Mouse (Mus musculus): ENCODE data around the gene Alk.
A peak's percentile ranks its signal among the peaks of the same experiment; 100 is the strongest.

Gene Alk

GRCm38 (mm10) chr17:72144946-72145598 lies 459.4 kb downstream of the Alk start:
- DNase-seq (ENCODE audit: low spot score in 2 of 2) = no peak

DNA sequence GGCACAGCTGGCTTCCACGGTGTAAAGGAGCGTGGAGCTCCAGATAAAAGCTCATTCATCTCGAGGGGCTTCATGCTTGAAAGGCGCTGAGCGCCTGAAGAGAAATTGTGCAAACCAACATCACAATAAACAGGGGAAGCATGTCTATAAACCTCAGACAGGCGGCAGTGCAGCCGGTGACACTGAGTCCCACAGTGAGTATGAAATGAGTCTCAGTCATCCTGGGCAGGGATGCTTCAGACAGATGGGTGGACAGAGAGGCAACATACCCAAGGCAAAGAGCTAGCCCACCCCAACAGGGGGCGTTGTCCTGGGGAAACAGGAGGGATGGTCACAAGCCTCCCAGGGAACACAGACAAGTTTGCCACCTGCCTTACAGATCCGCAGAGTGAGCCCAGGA lies 460.0 kb downstream of the Alk start:
- DNase-seq (ENCODE audit: low spot score in 2 of 2) = no peak

DNA sequence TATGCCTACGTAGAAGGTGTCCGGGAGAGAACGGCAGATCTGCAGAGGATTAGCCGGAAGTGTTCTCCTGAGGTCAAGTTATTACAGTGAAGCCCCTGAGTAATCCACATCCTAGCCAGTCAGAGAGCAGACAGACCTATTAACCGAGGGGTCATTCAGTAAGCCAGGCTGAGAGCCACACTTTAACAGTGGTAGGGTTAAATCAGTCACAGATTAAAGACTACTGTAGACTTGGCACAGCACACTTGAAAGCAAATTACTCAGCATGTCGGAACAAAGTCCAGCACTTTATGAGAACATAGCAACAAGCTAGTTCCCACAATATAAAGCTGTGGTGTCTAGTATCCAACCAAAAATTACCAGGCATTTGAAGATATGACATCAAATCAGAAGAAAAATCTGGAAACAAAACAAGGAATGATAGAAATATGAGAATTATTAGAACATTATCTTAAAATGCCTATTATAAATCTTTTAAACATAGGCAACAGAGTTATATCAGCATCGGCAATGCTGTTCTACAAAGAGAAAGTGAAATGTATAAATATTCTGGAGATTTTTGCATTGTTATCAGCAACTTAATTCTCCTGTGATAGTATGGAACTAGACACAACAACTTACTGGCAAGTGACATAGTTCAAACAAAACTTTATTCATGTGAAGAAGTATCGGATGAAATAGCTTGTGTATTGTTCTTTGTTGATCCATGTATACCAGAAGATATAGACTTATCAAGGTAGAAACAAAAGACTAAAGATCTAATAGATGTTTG lies 472.1 kb downstream of the Alk start:
- no peak for DNase-seq (ENCODE audit: low spot score in 2 of 2)

DNA sequence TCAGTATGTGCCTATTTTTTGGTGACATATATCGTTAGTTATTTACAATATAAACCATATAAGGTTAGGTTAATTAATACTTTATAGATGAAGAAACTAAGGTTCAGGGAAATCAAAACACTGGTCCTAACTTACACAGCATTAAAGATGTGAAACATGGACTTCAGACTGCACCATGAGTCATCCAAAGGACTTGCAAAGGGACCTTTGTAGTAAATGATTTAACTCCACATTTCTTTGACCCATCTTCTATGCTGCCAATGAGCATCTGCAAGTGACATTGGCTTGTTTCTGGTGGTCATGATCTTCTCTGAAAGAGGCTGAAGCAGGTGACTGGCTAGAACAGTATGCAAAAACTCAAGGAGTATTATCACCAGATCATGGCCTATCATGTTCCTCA lies 482.8 kb downstream of the Alk start:
- DNase-seq (ENCODE audit: low spot score in 2 of 2) = no peak

DNA sequence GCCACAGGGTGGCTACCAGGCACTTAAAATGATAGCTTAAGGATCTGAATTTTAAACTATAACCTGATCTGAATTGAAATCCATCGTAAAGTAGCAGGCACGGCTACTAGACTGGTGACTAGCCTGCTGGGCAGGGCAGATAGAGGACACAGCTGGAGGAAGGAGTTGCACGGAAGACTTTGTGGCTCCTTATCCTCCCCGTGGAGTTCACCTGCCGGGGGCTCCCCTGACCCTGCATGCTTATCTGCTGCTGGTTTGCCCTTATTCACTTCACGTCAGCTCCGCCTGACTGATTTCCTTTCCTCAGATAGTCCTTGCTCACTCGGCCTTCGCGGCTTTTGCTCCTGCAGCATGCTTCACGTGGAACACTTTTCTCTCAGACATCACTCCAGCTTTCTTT lies 484.1 kb downstream of the Alk start:
- no peak for DNase-seq (ENCODE audit: low spot score in 2 of 2)

- no peak for DNase-seq (ENCODE audit: low spot score in 2 of 2)
These were observed 486.1 kb downstream of the Alk start for GRCm38 (mm10) chr17:72118376-72118775.

- DNase-seq (ENCODE audit: low spot score in 2 of 2) = no peak
These were observed 489.0 kb downstream of the Alk start for GRCm38 (mm10) chr17:72115271-72115944.

- DNase-seq (ENCODE audit: low spot score in 2 of 2) = no peak
These were observed 492.4 kb downstream of the Alk start for GRCm38 (mm10) chr17:72112004-72112403.

DNA sequence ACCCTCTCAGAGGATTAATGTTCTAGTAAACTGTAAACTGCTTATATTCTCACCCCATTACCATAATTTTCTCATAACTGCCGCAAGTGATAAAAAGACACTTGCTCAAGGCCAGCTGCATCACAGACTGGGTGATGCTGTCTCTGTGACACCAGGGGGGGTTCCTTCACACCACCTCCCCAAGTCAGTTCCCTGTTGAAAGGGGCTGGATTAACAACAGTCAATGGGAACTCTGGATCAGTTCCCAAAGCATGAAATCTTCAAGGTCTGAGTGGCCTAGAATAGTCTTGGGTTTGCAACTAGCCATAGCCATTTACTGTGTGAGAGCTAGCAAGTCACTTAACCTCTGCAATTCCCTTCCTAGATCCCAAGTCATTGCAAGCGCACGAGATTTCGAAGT lies 492.9 kb downstream of the Alk start:
- no peak for DNase-seq (ENCODE audit: low spot score in 2 of 2)

DNA sequence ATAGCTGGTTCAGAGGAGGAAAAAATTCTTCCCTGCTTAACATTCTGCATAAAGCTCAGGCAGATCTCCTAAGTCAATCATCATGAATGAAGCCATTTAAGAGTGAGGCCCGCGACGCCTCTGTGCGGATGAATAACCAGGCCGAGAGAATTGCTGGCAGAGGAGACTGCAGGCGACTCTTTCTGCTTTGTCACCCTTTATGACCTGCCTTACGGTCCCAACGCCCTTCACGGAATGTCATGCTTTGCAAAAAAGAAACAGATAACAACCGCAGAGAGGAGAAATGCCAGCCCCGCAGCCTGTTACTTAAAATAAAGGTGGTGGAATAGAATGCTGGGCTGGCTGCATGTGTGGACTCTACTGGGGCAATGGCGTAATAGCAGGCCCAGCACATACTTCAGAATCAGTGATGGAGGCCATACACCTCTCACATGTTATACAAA lies 517.1 kb downstream of the Alk start:
- no peak for DNase-seq (ENCODE audit: low spot score in 2 of 2)

GRCm38 (mm10) chr17:72081396-72081795 lies 523.0 kb downstream of the Alk start:
- DNase-seq (ENCODE audit: low spot score in 2 of 2) = no peak

- no peak for DNase-seq (ENCODE audit: low spot score in 2 of 2)
These were observed 528.0 kb downstream of the Alk start for GRCm38 (mm10) chr17:72076306-72076921.

- no peak for DNase-seq (ENCODE audit: low spot score in 2 of 2)
These were observed 532.6 kb downstream of the Alk start for GRCm38 (mm10) chr17:72071871-72072270.

GRCm38 (mm10) chr17:72068176-72068575 lies 536.3 kb downstream of the Alk start:
- no peak for DNase-seq (ENCODE audit: low spot score in 2 of 2)

- no peak for DNase-seq (ENCODE audit: low spot score in 2 of 2)
These were observed 541.4 kb downstream of the Alk start for GRCm38 (mm10) chr17:72062978-72063377.

DNA sequence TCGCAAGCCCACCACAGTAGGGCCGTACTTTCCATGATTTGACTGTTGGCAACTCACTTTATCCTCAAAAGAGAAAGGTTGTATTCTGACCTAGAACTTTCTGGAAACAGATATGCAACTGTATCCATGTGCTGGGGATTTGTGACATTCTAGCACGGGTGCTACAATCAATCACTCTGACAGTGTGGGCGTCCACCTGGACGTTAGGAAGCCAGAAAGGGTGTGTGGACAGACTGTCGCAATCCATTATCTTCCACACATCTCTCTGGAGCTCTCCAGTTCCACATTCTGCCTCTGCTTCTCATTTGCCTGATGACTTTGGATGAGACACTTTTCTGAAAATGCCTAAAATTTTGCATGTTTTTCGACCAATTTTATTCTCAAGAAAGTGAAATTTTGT lies 545.1 kb downstream of the Alk start:
- DNase-seq (ENCODE audit: low spot score in 2 of 2) = no peak

DNA sequence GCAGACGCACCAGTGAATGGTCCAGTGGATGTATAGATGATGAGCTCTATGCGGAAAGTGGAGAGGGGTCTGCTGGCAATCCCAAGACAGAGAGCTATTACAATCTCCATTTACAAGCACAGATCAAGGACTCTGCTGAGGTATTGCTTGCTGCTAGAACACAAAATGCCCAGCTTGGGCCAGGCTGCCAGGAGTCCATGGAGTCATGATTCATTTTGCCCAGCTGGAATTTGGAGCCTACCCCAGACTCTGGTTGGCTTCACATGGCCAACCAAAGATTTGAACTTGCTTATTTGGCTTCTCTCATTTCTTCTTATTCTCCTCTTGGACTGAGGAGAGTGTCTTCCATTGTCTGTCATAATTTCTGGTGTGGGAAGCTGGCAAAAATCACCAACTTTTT lies 558.8 kb downstream of the Alk start:
- DNase-seq (ENCODE audit: low spot score in 2 of 2) = no peak

- no peak for DNase-seq (ENCODE audit: low spot score in 2 of 2)
These were observed 560.6 kb downstream of the Alk start for GRCm38 (mm10) chr17:72043667-72044390.

DNA sequence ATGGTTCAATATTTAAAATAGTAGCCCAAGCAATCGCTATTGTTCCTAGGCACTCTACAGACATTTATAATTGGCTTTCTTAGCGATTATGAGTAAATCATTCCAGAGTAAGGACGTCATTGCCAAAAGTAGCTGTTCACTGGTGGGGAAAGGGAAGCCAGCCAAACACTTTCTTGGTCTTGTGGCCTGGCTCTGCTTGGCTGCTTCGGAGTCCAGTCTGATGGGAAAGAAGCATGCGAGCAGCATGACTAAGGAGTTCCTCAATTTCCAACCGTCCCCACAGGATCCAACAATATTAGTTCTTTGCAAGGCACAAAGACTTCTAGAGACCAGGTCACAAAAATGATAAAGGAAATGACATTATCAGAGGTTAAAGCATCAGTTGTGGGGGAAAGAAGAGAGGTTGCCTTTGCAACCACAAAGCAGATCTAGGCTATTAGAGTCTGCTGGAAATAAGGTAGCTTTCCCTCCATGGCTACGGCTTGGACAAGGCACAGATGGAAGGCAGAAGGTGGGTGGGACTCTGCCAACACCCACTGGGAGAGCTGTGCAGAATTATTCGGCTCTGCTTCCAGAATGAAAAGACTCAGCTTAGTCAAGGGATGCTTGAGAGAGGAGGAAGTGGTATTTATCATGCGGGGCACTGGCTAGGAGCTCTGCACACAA lies 561.3 kb downstream of the Alk start:
- DNase-seq (ENCODE audit: low spot score in 2 of 2) = peak in 1 of 2 experiments; percentile 23

DNA sequence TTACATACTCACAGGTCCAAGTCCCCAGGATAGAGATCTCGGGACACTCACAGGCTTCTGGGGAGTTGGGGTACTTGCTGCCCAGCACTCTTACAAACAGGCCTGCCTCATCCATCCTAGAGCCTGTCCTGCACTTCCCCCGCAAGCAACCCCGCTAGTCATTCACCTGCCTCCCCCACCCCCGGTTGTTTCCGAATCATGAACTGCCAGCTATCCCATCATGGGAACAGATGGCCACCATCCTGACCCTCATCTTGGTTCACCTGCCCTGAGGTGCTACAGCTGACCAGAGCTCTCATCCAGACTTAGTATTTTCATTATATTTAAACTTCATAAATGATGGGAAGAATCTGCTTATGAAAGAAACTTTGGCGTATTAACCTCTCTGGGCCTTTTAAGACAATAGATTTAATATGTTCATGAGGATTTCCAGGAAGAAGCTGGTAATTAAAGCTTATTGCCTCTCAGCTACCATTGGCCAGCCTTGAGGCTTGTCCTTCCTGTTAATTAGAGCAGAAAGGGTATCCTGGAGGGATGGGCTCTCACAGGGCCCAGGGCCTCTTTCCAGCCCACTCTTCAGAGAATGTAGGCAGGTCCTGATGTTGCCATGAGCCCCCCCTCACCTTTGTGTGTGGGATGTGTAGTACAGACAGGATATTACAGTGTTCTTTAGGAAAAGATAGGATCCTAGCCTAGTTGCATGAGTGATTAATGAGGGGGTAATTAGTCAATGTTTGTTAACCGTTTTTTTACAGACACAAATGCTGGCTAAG lies 565.1 kb downstream of the Alk start:
- DNase-seq (ENCODE audit: low spot score in 2 of 2) = no peak

Data from urinary bladder, postnatal 4 days (tissue).